ENCODE assay signal across 23 mouse cellular contexts in genomic region chr12:112437046-112437445, GRCm38 (mm10). TPM values are rescaled to one million over a fixed set of nuclear protein-coding genes. Genes with fewer than 3 reads are reported as not detected.
DNase-seq lines count a peak whose midpoint lies in the region; ATAC-seq lines count a peak whose summit lies in the region.
"Had no signal": no experiment of that assay in that cellular context is flagged by ENCODE, and none has a peak within 500 bp of the region (broad histone marks: within the 10 kb centered on the region; RNA-seq: fewer than 3 reads in every experiment).

No protein-coding gene starts in this region.

- ATAC-seq in forebrain, embryonic 12.5 days (ENCODE audit: low FRiP score): no peak
- ATAC-seq in embryonic facial prominence, embryonic 15.5 days (ENCODE audit: insufficient number of reproducible peaks, low FRiP score, low TSS enrichment, low read depth): no peak
- no peak for ATAC-seq in heart, embryonic 11.5 days (replicated peaks; ENCODE audit: insufficient number of reproducible peaks, low FRiP score, low TSS enrichment)
- ATAC-seq: intestine, postnatal 0 days had no signal

- no peak overlapping the region for H3K9ac ChIP-seq in forebrain, embryonic 12.5 days
- no peak overlapping the region for H3K9ac ChIP-seq in embryonic facial prominence, embryonic 15.5 days
- H3K9ac ChIP-seq in heart, embryonic 11.5 days (ENCODE audit: low read depth, low read length): no peak overlapping the region
- H3K9ac ChIP-seq: heart, embryonic 15.5 days; limb, embryonic 13.5 days; liver, embryonic 15.5 days; neural tube, embryonic 13.5 days had no signal

- H3K27ac ChIP-seq in forebrain, embryonic 10.5 days: 0 out of 2 replicates have a peak overlapping the region, but pooled peaks have one; percentile 22
- no peak overlapping the region for H3K27ac ChIP-seq in forebrain, embryonic 12.5 days
- H3K27ac ChIP-seq in embryonic facial prominence, embryonic 15.5 days (replicated peaks): peak overlapping the region; percentile 12; the same call in 1 of the 2 replicates
- no peak overlapping the region for H3K27ac ChIP-seq in heart, embryonic 11.5 days (ENCODE audit: low read depth, low read length)
- H3K27ac ChIP-seq: heart, embryonic 15.5 days; left cerebral cortex, adult 2 months; limb, embryonic 13.5 days; liver, embryonic 15.5 days; midbrain, embryonic 10.5 days; neural tube, embryonic 13.5 days had no signal

- H3K36me3 ChIP-seq in forebrain, embryonic 10.5 days (replicated peaks): no peaks in the 10 kb centered on the region
- no peaks in the 10 kb centered on the region for H3K36me3 ChIP-seq in forebrain, embryonic 12.5 days (replicated peaks)
- no peaks in the 10 kb centered on the region for H3K36me3 ChIP-seq in embryonic facial prominence, embryonic 15.5 days
- no peaks in the 10 kb centered on the region for H3K36me3 ChIP-seq in heart, embryonic 11.5 days (ENCODE audit: control insufficient read depth, insufficient read depth, low read length)
- H3K36me3 ChIP-seq: heart, embryonic 15.5 days; limb, embryonic 13.5 days; liver, embryonic 15.5 days; midbrain, embryonic 10.5 days; neural tube, embryonic 13.5 days had no signal

- DNase-seq in forebrain, embryonic 10.5 days (ENCODE audit: extremely low spot score, low spot score): no peak
- DNase-seq in brain, adult 2 months (ENCODE audit: low read depth, low spot score): peak; percentile 78
- peak; percentile 33 for DNase-seq in cerebellum, adult 8-10 months
- DNase-seq in layer of hippocampus, adult 9-11 months: no peak
- DNase-seq in heart, postnatal 4 days: no peak
- DNase-seq: adrenal gland, adult 8-10 months; gastrocnemius, postnatal 10 days; heart, adult 18-20 months; kidney, postnatal 14 days; right cerebral cortex, postnatal 4 days; thymus, postnatal 4 days had no signal

- H3K4me1 ChIP-seq in forebrain, embryonic 10.5 days: peaks cover 41% of the 10 kb centered on the region
- H3K4me1 ChIP-seq in forebrain, embryonic 12.5 days: peaks cover 35% of the 10 kb centered on the region
- peaks cover 31% of the 10 kb centered on the region for H3K4me1 ChIP-seq in embryonic facial prominence, embryonic 15.5 days
- H3K4me1 ChIP-seq in heart, embryonic 11.5 days (ENCODE audit: control insufficient read depth, insufficient read depth, low read length): no peaks in the 10 kb centered on the region
- H3K4me1 ChIP-seq: heart, embryonic 15.5 days; liver, embryonic 15.5 days had no signal

- H3K27me3 ChIP-seq in forebrain, embryonic 10.5 days (ENCODE audit: poor library complexity, severe bottlenecking): peaks cover 11% of the 10 kb centered on the region; the same call in 1 of the 2 replicates
- 0 out of 2 replicates have a peak, but pooled peaks cover 3% of the 10 kb centered on the region for H3K27me3 ChIP-seq in forebrain, embryonic 12.5 days
- H3K27me3 ChIP-seq in embryonic facial prominence, embryonic 15.5 days: peaks cover 13% of the 10 kb centered on the region
- 0 out of 2 replicates have a peak, but pooled peaks cover 9% of the 10 kb centered on the region for H3K27me3 ChIP-seq in heart, embryonic 11.5 days (ENCODE audit: control insufficient read depth, insufficient read depth, low read length)
- H3K27me3 ChIP-seq: liver, embryonic 15.5 days had no signal

- H3K4me2 ChIP-seq in forebrain, embryonic 12.5 days: no peak overlapping the region
- no peak overlapping the region for H3K4me2 ChIP-seq in embryonic facial prominence, embryonic 15.5 days (replicated peaks)
- no peak overlapping the region for H3K4me2 ChIP-seq in heart, embryonic 11.5 days
- H3K4me2 ChIP-seq: heart, embryonic 15.5 days; limb, embryonic 13.5 days; liver, embryonic 15.5 days; neural tube, embryonic 13.5 days had no signal

- H3K9me3 ChIP-seq in forebrain, embryonic 10.5 days: no peaks in the 10 kb centered on the region
- no peaks in the 10 kb centered on the region for H3K9me3 ChIP-seq in forebrain, embryonic 12.5 days
- no peaks in the 10 kb centered on the region for H3K9me3 ChIP-seq in embryonic facial prominence, embryonic 15.5 days (replicated peaks)
- no peaks in the 10 kb centered on the region for H3K9me3 ChIP-seq in heart, embryonic 11.5 days (replicated peaks; ENCODE audit: control insufficient read depth, low read length)
- H3K9me3 ChIP-seq: heart, embryonic 15.5 days; limb, embryonic 13.5 days; liver, embryonic 15.5 days; midbrain, embryonic 10.5 days; neural tube, embryonic 13.5 days had no signal

- no peak overlapping the region for H3K4me3 ChIP-seq in forebrain, embryonic 10.5 days
- no peak overlapping the region for H3K4me3 ChIP-seq in forebrain, embryonic 12.5 days (replicated peaks)
- H3K4me3 ChIP-seq in embryonic facial prominence, embryonic 15.5 days (replicated peaks): no peak overlapping the region
- H3K4me3 ChIP-seq in heart, embryonic 11.5 days (ENCODE audit: low read depth, low read length): no peak overlapping the region
- H3K4me3 ChIP-seq: heart, embryonic 15.5 days; left cerebral cortex, adult 2 months; limb, embryonic 13.5 days; liver, embryonic 15.5 days; midbrain, embryonic 10.5 days; neural tube, embryonic 13.5 days had no signal

- 73% methylated on average over 3 of the region's 3 CpGs for whole genome bisulfite sequencing in forebrain, embryonic 10.5 days
- 78% methylated on average over 3 of the region's 3 CpGs for WGBS in forebrain, embryonic 12.5 days
- WGBS in embryonic facial prominence, embryonic 15.5 days: 43% methylated on average over 3 of the region's 3 CpGs
- 49% methylated on average over 3 of the region's 3 CpGs for WGBS in heart, embryonic 11.5 days (ENCODE audit: insufficient replicate concordance)

RNA-seq across cellular contexts. Expression of gene A530016L24Rik, which starts 52.2 kb away (rescaled TPM):
- polyA plus RNA-seq in forebrain, embryonic 10.5 days (2016; fragmentation: Nextera tagmentation; extraction: Ambion mirVana): not detected in 2 replicates
- polyA plus RNA-seq in forebrain, embryonic 12.5 days (2016; fragmentation: Nextera tagmentation; extraction: Ambion mirVana): not detected in 2 replicates
- polyA plus RNA-seq in embryonic facial prominence, embryonic 15.5 days (2015; fragmentation: Nextera tagmentation; extraction: Ambion mirVana): 0.48 and 0.49 TPM in 2 replicates
- polyA plus RNA-seq in heart, embryonic 11.5 days (2014; fragmentation: Nextera tagmentation; extraction: Ambion mirVana): 8.7 and 8.9 TPM in 2 replicates
- total RNA-seq in heart, postnatal 4 days (2021): 10 to 100 TPM; 25.6 to 26.5 TPM
- total RNA-seq: left cerebral cortex, adult 2 months; MEL had no signal
- polyA plus RNA-seq: hindbrain, embryonic 11.5 days; liver, embryonic 15.5 days; midbrain, embryonic 10.5 days had no signal

Comparison
In these comparisons a context has a peak if more than half of its experiments do, and no peak if none do; other contexts are left out.
1. H3K27ac ChIP-seq: peak in forebrain, embryonic 10.5 days (single experiment) and embryonic facial prominence, embryonic 15.5 days (single experiment); none in forebrain, embryonic 12.5 days (single experiment) and heart, embryonic 11.5 days (single experiment).
2. DNase-seq: peak in brain, adult 2 months (single experiment) and cerebellum, adult 8-10 months (single experiment); none in forebrain, embryonic 10.5 days (single experiment), layer of hippocampus, adult 9-11 months (single experiment) and heart, postnatal 4 days (single experiment).